9 mouse cellular contexts compared by ENCODE assay signal in the genomic region with DNA sequence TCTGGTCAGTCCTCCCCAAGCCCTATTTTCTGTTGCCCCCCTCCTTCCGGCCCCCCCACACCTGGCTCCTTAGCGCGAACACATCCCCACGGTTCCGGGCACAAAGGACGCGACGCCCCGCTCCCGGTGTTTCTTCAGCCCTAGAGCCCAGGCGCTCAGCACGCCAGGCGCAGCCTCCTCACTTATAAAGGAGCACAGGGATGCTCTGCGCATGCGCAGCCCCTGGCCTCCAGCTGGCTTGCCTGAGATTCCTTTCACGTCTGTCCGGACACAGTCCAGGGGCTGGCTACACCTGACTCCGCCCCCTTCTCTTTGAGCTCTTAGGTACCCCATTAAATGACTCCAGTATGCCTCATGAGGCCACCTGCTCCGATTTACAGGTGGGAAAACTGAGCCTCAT. TPM values are rescaled to one million over a fixed set of nuclear protein-coding genes. Genes with fewer than 3 reads are reported as not detected.
DNase-seq lines count a peak whose midpoint lies in the region; ATAC-seq and TF ChIP-seq lines count a peak whose summit lies in the region.
"Had no signal": no experiment of that assay in that cellular context is flagged by ENCODE, and none has a peak within 500 bp of the region (broad histone marks: within the 10 kb centered on the region; RNA-seq: fewer than 3 reads in every experiment).

A gene (minus strand): TSS at position 207 of the 400 bp plus-strand sequence.

- no peaks in the 10 kb centered on the region for H3K36me3 ChIP-seq in limb, embryonic 11.5 days (ENCODE audit: control insufficient read depth, insufficient read depth, low read length)
- H3K36me3 ChIP-seq in neural tube, embryonic 14.5 days (ENCODE audit: control insufficient read depth, insufficient read depth, low read length) = peaks cover 5% of the 10 kb centered on the region; the same call in 1 of the 2 replicates

- no peak within 1 kb of the TSS for H3K9ac ChIP-seq in limb, embryonic 11.5 days (ENCODE audit: low read length)
- peak within 1 kb of the TSS; percentile 81 for H3K9ac ChIP-seq in neural tube, embryonic 14.5 days (replicated peaks; ENCODE audit: low read depth, low read length)
- H3K9ac ChIP-seq: liver, embryonic 14.5 days had no signal

- H3K4me3 ChIP-seq in lung, adult 2 months (replicated peaks; ENCODE audit: extremely low read depth, low read depth, low read length) = no peak within 1 kb of the TSS
- no peak within 1 kb of the TSS for H3K4me3 ChIP-seq in limb, embryonic 11.5 days (ENCODE audit: low read depth, low read length)
- H3K4me3 ChIP-seq in neural tube, embryonic 14.5 days (ENCODE audit: low read depth, low read length) = peak within 1 kb of the TSS; percentile 66

- no peak for TF ChIP-seq CTCF in lung, adult 2 months (IDR thresholded peaks at IDR 0.05; ENCODE audit: insufficient read depth, low read length)

- no peaks in the 10 kb centered on the region for H3K4me1 ChIP-seq in lung, adult 2 months (ENCODE audit: control insufficient read depth, insufficient read depth, low read length)
- H3K4me1 ChIP-seq in limb, embryonic 11.5 days (ENCODE audit: control insufficient read depth, insufficient read depth, low read length) = no peaks in the 10 kb centered on the region
- H3K4me1 ChIP-seq in neural tube, embryonic 14.5 days (ENCODE audit: control insufficient read depth, insufficient read depth, low read length) = peaks cover 23% of the 10 kb centered on the region

- H3K27ac ChIP-seq in limb, embryonic 11.5 days (replicated peaks; ENCODE audit: low read depth, low read length) = no peak within 1 kb of the TSS
- peak within 1 kb of the TSS; percentile 92 for H3K27ac ChIP-seq in neural tube, embryonic 14.5 days (ENCODE audit: low read depth, low read length)
- H3K27ac ChIP-seq: liver, embryonic 14.5 days had no signal

- peak; percentile 31 to 39 for DNase-seq in lung, adult 18-20 months
- no peak for DNase-seq in lung, adult 2 months
- DNase-seq in cerebellum, postnatal 14 days = peak; percentile 94
- DNase-seq in frontal cortex, postnatal 10 days (ENCODE audit: low spot score in 2 of 2) = peak; percentile 88 to 89
- DNase-seq in kidney, adult 9 months = peak; percentile 56
- peak; percentile 84 for DNase-seq in limb, embryonic 11.5 days (ENCODE audit: low spot score)

- no peak for TF ChIP-seq POLR2A in lung, adult 2 months (IDR thresholded peaks at IDR 0.05; ENCODE audit: borderline replicate concordance, extremely low read depth, low read depth, low read length)

- H3K4me2 ChIP-seq in limb, embryonic 11.5 days (ENCODE audit: low read depth, severe bottlenecking) = peak within 1 kb of the TSS; percentile 41
- H3K4me2 ChIP-seq in neural tube, embryonic 14.5 days (ENCODE audit: low read depth, low read length) = peak within 1 kb of the TSS; percentile 88

- 2% methylated on average over 19 of the region's 19 CpGs for WGBS in lung, adult 2 months
- WGBS in limb, embryonic 11.5 days = 2% methylated on average over 19 of the region's 19 CpGs
- WGBS in neural tube, embryonic 14.5 days = under 1% methylated on average over 19 of the region's 19 CpGs

- peak; percentile 66; the same call in 1 of the 2 replicates for ATAC-seq in limb, embryonic 11.5 days (ENCODE audit: insufficient number of reproducible peaks, low FRiP score, low TSS enrichment, low read depth)
- peak; percentile 73 for ATAC-seq in neural tube, embryonic 14.5 days (ENCODE audit: low read depth)
- ATAC-seq in megakaryocyte progenitor cell, adult 5-6 weeks (replicated peaks; ENCODE audit: poor library complexity) = no peak

- H3K27me3 ChIP-seq in limb, embryonic 11.5 days (ENCODE audit: control insufficient read depth, insufficient read depth, low read length) = peaks cover 31% of the 10 kb centered on the region
- no peaks in the 10 kb centered on the region for H3K27me3 ChIP-seq in neural tube, embryonic 14.5 days (ENCODE audit: control insufficient read depth, insufficient read depth, low read length)

- no peaks in the 10 kb centered on the region for H3K9me3 ChIP-seq in limb, embryonic 11.5 days (ENCODE audit: control insufficient read depth, low read length)
- no peaks in the 10 kb centered on the region for H3K9me3 ChIP-seq in neural tube, embryonic 14.5 days (ENCODE audit: control insufficient read depth, low read length)

RNA-seq across cellular contexts. Expression of the gene that starts here (rescaled TPM):
- polyA plus RNA-seq in lung, adult 2 months (2012; rRNA removed) = 0.10 and 0.15 TPM in 2 replicates
- 0.60 and 0.79 TPM in 2 replicates for polyA plus RNA-seq in limb, embryonic 11.5 days (2014; fragmentation: Nextera tagmentation; extraction: Ambion mirVana)
- polyA plus RNA-seq in neural tube, embryonic 14.5 days (2014; fragmentation: Nextera tagmentation; extraction: Ambion mirVana) = 154 and 176 TPM in 2 replicates
- not detected in 2 replicates for total RNA-seq in megakaryocyte progenitor cell, adult 5-6 weeks (2015)
- total RNA-seq in megakaryocyte progenitor cell, adult 5-6 weeks (2017) = not detected in 2 replicates

Comparison
In these comparisons a context has a peak if more than half of its experiments do, and no peak if none do; other contexts are left out.
1. RNA of the gene that starts here (polyA plus RNA-seq): 154 to 176 TPM in neural tube, embryonic 14.5 days; 0.60 to 0.79 TPM in limb, embryonic 11.5 days and 0.10 to 0.15 TPM in lung, adult 2 months; every median in the first group is over 10 times any median in the second.
2. Peak in DNase-seq, ATAC-seq and H3K4me2 ChIP-seq in limb, embryonic 11.5 days; RNA of the gene not detected or under 1 TPM.